7 mouse cellular contexts compared by ENCODE assay signal in the genomic region with DNA sequence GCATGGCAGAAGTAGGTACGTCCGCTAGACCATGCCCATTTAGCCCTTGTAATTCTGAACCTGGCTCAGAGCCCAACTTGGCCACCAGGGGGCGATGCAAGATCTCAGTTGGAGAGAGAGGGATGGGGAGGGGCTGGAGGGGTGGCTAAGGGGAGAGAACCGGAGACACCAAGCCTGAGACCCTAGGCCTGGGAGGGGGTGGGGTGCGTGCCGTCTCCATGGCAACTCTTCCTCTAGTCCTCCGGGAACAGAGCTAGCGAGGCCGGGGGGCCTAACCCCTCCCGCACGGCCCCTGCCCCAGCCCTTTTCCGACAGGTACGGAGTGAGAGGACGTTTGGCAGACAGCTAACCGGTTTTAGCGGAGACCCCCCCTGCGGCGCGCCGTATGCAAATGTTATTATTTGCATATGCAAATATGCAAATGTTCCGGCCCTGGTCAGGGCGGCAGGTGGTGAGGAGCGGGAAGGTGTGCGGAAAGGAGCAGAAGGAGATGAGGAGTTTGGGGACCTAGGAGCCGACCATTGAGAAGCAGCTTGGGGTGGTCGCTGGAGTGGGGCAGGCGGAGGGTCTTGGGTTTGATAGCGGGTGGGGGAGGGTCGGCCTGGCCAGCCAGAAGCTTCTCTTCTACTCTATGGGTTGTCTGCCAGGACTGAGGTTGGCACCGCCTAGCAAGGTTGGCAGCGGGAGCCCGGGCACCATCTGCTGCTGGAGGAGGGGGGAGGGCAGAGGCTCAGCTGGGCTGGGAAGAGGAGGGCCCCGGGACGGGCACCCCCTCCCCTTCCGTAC. TPM values are rescaled to one million over a fixed set of nuclear protein-coding genes. Genes with fewer than 3 reads are reported as not detected.
A peak's percentile ranks its signal among the peaks of the same experiment; 100 is the strongest.
DNase-seq lines count a peak whose midpoint lies in the region; ATAC-seq and TF ChIP-seq lines count a peak whose summit lies in the region.

No protein-coding gene starts in this region.

- WGBS in limb, embryonic 10.5 days: under 1% methylated on average over 35 of the region's 35 CpGs
- WGBS in midbrain, embryonic 13.5 days: 1% methylated on average over 34 of the region's 35 CpGs
- 2% methylated on average over 35 of the region's 35 CpGs for WGBS in small intestine, adult 2 months

- H3K36me3 ChIP-seq in limb, embryonic 10.5 days: 0 out of 2 replicates have a peak, but pooled peaks cover 3% of the 10 kb centered on the region
- H3K36me3 ChIP-seq in midbrain, embryonic 13.5 days: peaks cover 7% of the 10 kb centered on the region
- H3K36me3 ChIP-seq in small intestine, adult 2 months (ENCODE audit: control insufficient read depth, insufficient read depth, low read length): no peaks in the 10 kb centered on the region

- no peaks in the 10 kb centered on the region for H3K9me3 ChIP-seq in limb, embryonic 10.5 days (replicated peaks)
- no peaks in the 10 kb centered on the region for H3K9me3 ChIP-seq in midbrain, embryonic 13.5 days

- peaks cover 78% of the 10 kb centered on the region for H3K27me3 ChIP-seq in limb, embryonic 10.5 days (ENCODE audit: low read depth, poor library complexity, severe bottlenecking)
- peaks cover 21% of the 10 kb centered on the region for H3K27me3 ChIP-seq in midbrain, embryonic 13.5 days
- H3K27me3 ChIP-seq in small intestine, adult 2 months (ENCODE audit: control insufficient read depth, insufficient read depth, low read length): peaks cover 35% of the 10 kb centered on the region

- ATAC-seq in midbrain, embryonic 13.5 days: peak; percentile 70

- H3K4me3 ChIP-seq in limb, embryonic 10.5 days: peak overlapping the region; percentile 57
- peak overlapping the region; percentile 38 for H3K4me3 ChIP-seq in midbrain, embryonic 13.5 days (replicated peaks)
- H3K4me3 ChIP-seq in small intestine, adult 2 months (ENCODE audit: low read depth, low read length): peak overlapping the region; percentile 50

- H3K4me1 ChIP-seq in limb, embryonic 10.5 days: peaks cover 67% of the 10 kb centered on the region
- H3K4me1 ChIP-seq in midbrain, embryonic 13.5 days (replicated peaks): peaks cover 66% of the 10 kb centered on the region
- peaks cover 20% of the 10 kb centered on the region for H3K4me1 ChIP-seq in small intestine, adult 2 months (ENCODE audit: control insufficient read depth, insufficient read depth, insufficient read length, low read length)

- H3K4me2 ChIP-seq in midbrain, embryonic 13.5 days (replicated peaks): peak overlapping the region; percentile 82

- DNase-seq in adrenal gland, postnatal 14 days: peak; percentile 92
- peak; percentile 98 for DNase-seq in embryo, embryonic 9.5 days (ENCODE audit: extremely low spot score)
- peak; percentile 76 to 90 for DNase-seq in heart, adult 18-20 months
- peak; percentile 88 for DNase-seq in kidney, adult 18-20 months
- DNase-seq in limb, embryonic 10.5 days (ENCODE audit: low spot score): peak; percentile 99

- TF ChIP-seq CTCF in small intestine, adult 2 months (IDR thresholded peaks at IDR 0.05; ENCODE audit: extremely low read depth, insufficient read length, insufficient replicate concordance, low read depth, low read length): peak; percentile 91; the same call in 1 of the 2 replicates

- TF ChIP-seq POLR2A in small intestine, adult 2 months (IDR thresholded peaks at IDR 0.05; ENCODE audit: low read depth, low read length): no peak

- H3K27ac ChIP-seq in limb, embryonic 10.5 days: peak overlapping the region; percentile 69
- H3K27ac ChIP-seq in midbrain, embryonic 13.5 days: peak overlapping the region; percentile 97
- H3K27ac ChIP-seq in small intestine, adult 2 months (ENCODE audit: insufficient read depth, low read depth, low read length): no peak overlapping the region

- H3K9ac ChIP-seq in midbrain, embryonic 13.5 days (replicated peaks): peak overlapping the region; percentile 70

RNA-seq across cellular contexts. Expression of gene Ndufa4l2, which starts 5.5 kb away (rescaled TPM):
- 53.5 and 55.7 TPM in 2 replicates for total RNA-seq in adrenal gland, postnatal 14 days (2021)
- 10 to 100 TPM; 23.9 to 27.0 TPM for total RNA-seq in heart, adult 18-20 months (2021)
- 1.4 and 3.4 TPM in 2 replicates for polyA plus RNA-seq in limb, embryonic 10.5 days (2016; fragmentation: Nextera tagmentation; extraction: Ambion mirVana)
- polyA plus RNA-seq in midbrain, embryonic 13.5 days (2015; fragmentation: Nextera tagmentation; extraction: Ambion mirVana): 11.5 and 13.8 TPM in 2 replicates
- 3.8 and 5.6 TPM in 2 replicates for polyA plus RNA-seq in small intestine, adult 2 months (2012; rRNA removed)

RNA-seq across cellular contexts. Expression of gene Stac3, which starts 7.8 kb away (rescaled TPM):
- total RNA-seq in adrenal gland, postnatal 14 days (2021): 1.7 and 2.7 TPM in 2 replicates
- under 1 TPM; 0.37 to 0.54 TPM for total RNA-seq in heart, adult 18-20 months (2021)
- polyA plus RNA-seq in limb, embryonic 10.5 days (2016; fragmentation: Nextera tagmentation; extraction: Ambion mirVana): 0.40 and 0.76 TPM in 2 replicates
- 1.6 and 2.3 TPM in 2 replicates for polyA plus RNA-seq in midbrain, embryonic 13.5 days (2015; fragmentation: Nextera tagmentation; extraction: Ambion mirVana)
- polyA plus RNA-seq in small intestine, adult 2 months (2012; rRNA removed): 0.30 and 0.51 TPM in 2 replicates

RNA-seq across cellular contexts. Expression of gene Shmt2, which starts 13.0 kb away (rescaled TPM):
- 50.9 and 57.3 TPM in 2 replicates for total RNA-seq in adrenal gland, postnatal 14 days (2021)
- total RNA-seq in heart, adult 18-20 months (2021): 10 to 100 TPM; 39.3 to 44.7 TPM
- polyA plus RNA-seq in limb, embryonic 10.5 days (2016; fragmentation: Nextera tagmentation; extraction: Ambion mirVana): 143 and 173 TPM in 2 replicates
- 54.3 and 56.2 TPM in 2 replicates for polyA plus RNA-seq in midbrain, embryonic 13.5 days (2015; fragmentation: Nextera tagmentation; extraction: Ambion mirVana)
- polyA plus RNA-seq in small intestine, adult 2 months (2012; rRNA removed): 36.6 and 49.6 TPM in 2 replicates

RNA-seq across cellular contexts. Expression of gene Nxph4, which starts 25.1 kb away (rescaled TPM):
- 7.4 and 8.0 TPM in 2 replicates for total RNA-seq in adrenal gland, postnatal 14 days (2021)
- total RNA-seq in heart, adult 18-20 months (2021): under 1 TPM; 0.35 to 0.39 TPM
- 0.54 and 1.0 TPM in 2 replicates for polyA plus RNA-seq in limb, embryonic 10.5 days (2016; fragmentation: Nextera tagmentation; extraction: Ambion mirVana)
- 78.8 and 83.9 TPM in 2 replicates for polyA plus RNA-seq in midbrain, embryonic 13.5 days (2015; fragmentation: Nextera tagmentation; extraction: Ambion mirVana)
- polyA plus RNA-seq in small intestine, adult 2 months (2012; rRNA removed): 0.32 and 0.41 TPM in 2 replicates
